Mouse (Mus musculus) kidney, postnatal 0 days (tissue): ENCODE results near the gene Capg. TPM values are rescaled to one million over a fixed set of nuclear protein-coding genes. Genes with fewer than 3 reads are reported as not detected.
"Not testable (repeated sequence)": the region's sequence is repeated elsewhere in the genome, so short reads cannot be mapped to it uniquely, and the experiment has no call there.

Source experiments
- ATAC-seq: fragments of 200-750 bp; cut with Nextera tagmentation; replicated peaks from 2 replicates; pipeline ENCODE4 v1.8.0; 2017; ENCODE audit warnings: low read depth, moderate number of reproducible peaks, moderate TSS enrichment, moderate library complexity; ENCODE audit not compliant: low FRiP score
- DNase-seq: peaks from one replicate; pipeline ENCODE4 v3.0.0-alpha.2; 2016; ENCODE audit warnings: low spot score
- H3K27ac ChIP-seq: fragments of 300-500 bp; sonication (generic); 2 replicates; pipeline ENCODE4 v1.5.1; 2014; ENCODE audit warnings: mild to moderate bottlenecking
- H3K27me3 ChIP-seq: fragments of 300-500 bp; sonication (generic); 2 replicates; pipeline ENCODE4 v1.6.1; 2014; ENCODE audit warnings: low read length, mixed read lengths; ENCODE audit not compliant: insufficient read depth
- H3K36me3 ChIP-seq: fragments of 300-500 bp; sonication (generic); 2 replicates; pipeline ENCODE4 v1.6.1; 2014; ENCODE audit warnings: low read length, mixed read lengths; ENCODE audit not compliant: insufficient read depth
- H3K4me1 ChIP-seq: fragments of 300-500 bp; sonication (generic); replicated peaks from 2 replicates; pipeline ENCODE4 v1.6.1; 2014; ENCODE audit warnings: antibody characterized with exemption, low read length, mixed read lengths; ENCODE audit not compliant: insufficient read depth
- H3K4me2 ChIP-seq: fragments of 300-500 bp; sonication (generic); 2 replicates; pipeline ENCODE4 v1.6.1; 2014; ENCODE audit warnings: mild to moderate bottlenecking, low read length, moderate library complexity, mixed read lengths
- H3K4me3 ChIP-seq: fragments of 300-500 bp; sonication (generic); replicated peaks from 2 replicates; pipeline ENCODE4 v1.5.1; 2014; ENCODE audit warnings: low read depth, low read length
- H3K9ac ChIP-seq: fragments of 300-500 bp; sonication (generic); 2 replicates; pipeline ENCODE4 v1.6.1; 2014; ENCODE audit warnings: low read depth, low read length
- H3K9me3 ChIP-seq: fragments of 300-500 bp; sonication (generic); replicated peaks from 2 replicates; pipeline ENCODE4 v1.6.1; 2016; ENCODE audit warnings: low read length, inconsistent platforms, mixed read lengths
- CTCF ChIP-seq: IDR thresholded peaks from 2 replicates; pipeline ENCODE4 v1.5.1; 2016; ENCODE audit warnings: antibody characterized with exemption, low read depth, mild to moderate bottlenecking, moderate library complexity
- WGBS: fragments of 180-500 bp; shearing (Covaris S2); extraction: QIAGEN DNeasy Blood & Tissue Kit; methylation state at CpG from one replicate; pipeline ENCODE4 v1.1.7; 2014; 5-methylcytosine and 5-hydroxymethylcytosine counted together
- polyA plus RNA-seq: library from polyadenylated mRNA; unstranded; fragments of >200 nt; fragmentation: Nextera tagmentation; extraction: Ambion mirVana; gene quantifications from 2 replicates; pipeline ENCODE4 v1.2.1, GENCODE M21; 2015

The Capg gene
- polyA plus RNA-seq, 1 experiment from 2014 or later, result 131 TPM

DNA sequence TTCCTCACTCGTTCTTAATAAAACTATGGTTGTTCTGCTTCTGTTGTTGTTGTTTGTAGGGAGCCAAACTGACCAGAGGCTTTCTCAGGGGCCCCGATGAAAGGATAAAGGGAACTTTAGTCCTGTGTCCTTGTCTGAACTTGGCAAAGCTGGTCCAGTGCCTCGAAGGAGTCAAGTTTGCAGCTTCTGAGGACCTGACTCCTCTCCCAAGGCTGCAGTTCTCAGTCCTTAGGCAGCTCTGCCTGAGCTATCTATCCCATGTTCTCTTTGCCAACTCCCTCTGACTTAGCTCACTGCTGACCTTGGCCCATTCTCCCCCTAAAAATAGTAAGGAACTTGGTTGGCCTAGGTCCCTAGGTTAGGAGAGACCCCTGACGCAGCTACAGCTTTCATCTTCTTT, 17.1 kb upstream of the Capg start:
- ATAC-seq, result no peak
- no peak for TF ChIP-seq CTCF
- WGBS, result 90% methylated on average over 4 of the region's 4 CpGs

DNA sequence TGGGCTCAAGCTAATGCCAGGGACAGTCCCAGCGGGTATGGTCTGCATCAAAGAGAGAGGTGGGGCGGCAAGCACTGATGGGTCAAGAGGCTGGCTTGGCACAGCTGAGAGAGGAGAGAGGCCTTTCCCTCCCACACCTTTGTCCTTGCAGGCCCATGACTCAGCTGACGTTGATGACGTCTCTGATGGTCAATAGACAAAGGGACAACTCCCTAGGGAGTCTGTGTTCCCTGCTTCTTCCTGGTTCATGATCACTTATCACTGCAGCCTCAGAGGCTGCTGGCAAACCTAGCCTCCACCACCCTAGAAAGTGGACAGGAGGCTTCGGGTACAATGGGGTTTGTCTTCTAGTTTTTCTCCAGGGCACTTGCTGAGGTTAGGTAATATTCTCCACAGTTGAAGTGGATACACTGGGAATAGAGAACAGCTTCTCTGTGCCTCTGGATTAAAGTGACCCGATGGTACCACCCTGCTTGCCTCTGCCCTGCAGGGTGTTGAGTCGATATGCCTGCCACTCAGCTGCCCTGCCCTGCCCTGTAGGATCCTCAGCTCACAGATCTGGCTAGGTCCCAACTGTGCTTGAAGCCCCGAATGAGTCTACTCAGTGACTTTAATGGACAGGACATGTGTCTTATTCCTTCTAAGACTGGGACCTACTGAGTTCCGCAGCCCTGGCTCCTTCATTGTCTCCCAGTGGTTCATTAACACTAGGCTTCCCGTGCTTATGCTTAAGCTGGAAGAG, 15.6 kb upstream of the Capg start:
- H3K4me1 ChIP-seq, result no peaks in the 10 kb centered on the region
- DNase-seq, result no peak
- H3K27ac ChIP-seq, result no peak overlapping the region
- no peaks in the 10 kb centered on the region for H3K27me3 ChIP-seq
- TF ChIP-seq CTCF, result no peak
- no peak overlapping the region for H3K9ac ChIP-seq
- ATAC-seq, result 0 out of 2 replicates have a peak, but pooled peaks have one; percentile 36
- no peak overlapping the region for H3K4me3 ChIP-seq
- no peaks in the 10 kb centered on the region for H3K9me3 ChIP-seq
- H3K4me2 ChIP-seq, result no peak overlapping the region
- WGBS, result 77% methylated on average over 10 of the region's 10 CpGs
- H3K36me3 ChIP-seq, result no peaks in the 10 kb centered on the region

More for the DNA sequence above, 17.1 kb upstream of the Capg start:
- Histone ChIP-seq H3K9ac (no peak overlapping the region), H3K27me3 (no peaks in the 10 kb centered on the region), H3K4me3 (no peak overlapping the region), H3K9me3 (no peaks in the 10 kb centered on the region), H3K36me3 (no peaks in the 10 kb centered on the region), H3K4me2 (no peak overlapping the region), H3K27ac (no peak overlapping the region), H3K4me1 (no peaks in the 10 kb centered on the region)
- DNase-seq, result no peak

DNA sequence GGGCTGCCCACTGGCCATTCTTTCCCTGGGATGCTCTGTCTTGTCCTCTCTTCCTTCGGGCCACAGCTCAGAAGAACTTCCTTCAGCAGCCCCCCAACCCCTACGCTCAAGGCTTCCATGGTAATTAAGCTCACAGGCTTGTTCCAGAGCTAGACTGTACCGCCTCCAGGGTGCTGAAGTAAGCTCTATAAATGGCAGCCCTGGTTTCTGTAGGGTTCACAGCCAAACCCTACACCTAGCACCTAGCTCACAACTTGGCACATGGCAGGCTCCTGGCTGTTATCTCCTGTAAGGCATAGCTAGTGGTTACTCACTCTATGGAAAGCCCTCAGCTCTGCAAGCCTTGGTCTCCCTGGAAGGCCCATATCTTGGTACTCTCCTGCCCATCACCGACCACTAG, 11.6 kb upstream of the Capg start:
- H3K9ac ChIP-seq, result no peak overlapping the region
- H3K36me3 ChIP-seq, result no peaks in the 10 kb centered on the region
- no peak overlapping the region for H3K4me3 ChIP-seq
- TF ChIP-seq CTCF, result no peak
- 77% methylated on average over 4 of the region's 4 CpGs for WGBS
- no peak overlapping the region for H3K27ac ChIP-seq
- H3K4me2 ChIP-seq, result no peak overlapping the region
- no peaks in the 10 kb centered on the region for H3K9me3 ChIP-seq
- no peak for ATAC-seq
- DNase-seq, result no peak
- H3K4me1 ChIP-seq, result no peaks in the 10 kb centered on the region; the same call in 1 of the 2 replicates
- no peaks in the 10 kb centered on the region for H3K27me3 ChIP-seq

DNA sequence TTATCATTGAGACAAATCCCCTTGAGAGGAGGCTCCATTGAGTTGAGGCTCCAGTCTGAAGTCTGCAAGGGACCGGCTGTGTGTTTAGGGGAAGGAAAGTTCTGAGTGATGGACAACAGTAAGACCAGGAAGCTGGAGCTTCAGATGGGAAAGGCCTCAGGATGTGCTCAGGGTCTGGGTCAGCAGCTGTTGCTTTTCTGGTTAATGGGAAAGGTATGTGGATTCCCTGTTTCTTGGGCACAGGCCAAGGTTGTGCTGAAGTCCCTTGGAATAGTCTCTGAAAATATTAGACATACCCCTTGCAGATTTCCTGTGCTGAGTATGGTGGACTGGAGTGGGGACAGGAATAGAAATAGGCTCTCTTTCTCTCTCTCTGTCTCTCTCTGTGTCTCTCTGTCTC, 10.6 kb upstream of the Capg start:
- not testable (repeated sequence) for H3K4me2 ChIP-seq, H3K4me3 ChIP-seq, H3K36me3 ChIP-seq, H3K27me3 ChIP-seq, H3K9ac ChIP-seq, H3K9me3 ChIP-seq, H3K4me1 ChIP-seq, H3K27ac ChIP-seq
- ATAC-seq (peak; percentile 31), DNase-seq (peak; percentile 59)
- WGBS, result 26% methylated on average over 1 of the region's 1 CpGs

DNA sequence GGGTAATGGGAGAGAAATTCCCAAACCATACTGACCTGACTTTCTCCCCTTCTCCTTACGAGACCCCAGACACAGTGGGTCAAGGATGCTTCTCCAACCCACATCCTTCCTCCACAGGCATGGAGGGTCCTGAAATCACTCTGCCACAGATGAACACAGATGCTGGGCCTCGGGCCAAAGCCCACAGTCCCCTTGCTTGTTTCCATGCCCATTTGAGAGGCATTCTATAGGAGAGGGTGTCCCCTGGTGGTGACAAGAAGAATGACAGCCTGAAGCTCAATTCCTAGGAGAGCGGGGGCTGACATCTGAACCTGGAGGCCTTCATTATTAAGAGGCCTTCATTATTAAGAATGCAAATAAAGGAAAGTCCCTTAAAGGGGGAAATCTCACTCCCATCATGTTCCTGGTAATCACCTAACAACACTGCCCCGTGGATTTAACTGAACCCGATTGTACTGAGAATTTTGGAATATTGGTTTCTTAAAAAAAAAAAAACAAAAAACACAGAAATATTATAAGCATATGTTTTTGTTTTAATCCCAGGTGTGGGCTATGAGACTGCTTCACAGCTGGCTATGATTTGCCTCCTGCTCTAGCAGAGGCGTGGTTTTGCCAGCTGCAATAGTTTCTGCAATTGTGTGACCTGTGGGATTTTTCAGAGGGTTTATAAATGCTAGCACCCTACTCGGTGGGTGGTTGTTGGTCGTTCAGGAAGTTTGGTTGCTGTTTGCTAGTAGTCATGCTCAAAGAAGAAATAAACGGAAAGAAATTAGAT, 10.0 kb upstream of the Capg start:
- 41% methylated on average over 9 of the region's 9 CpGs for WGBS
- Histone ChIP-seq H3K27me3 (no peaks in the 10 kb centered on the region), H3K9me3 (no peaks in the 10 kb centered on the region), H3K9ac (no peak overlapping the region), H3K4me1 (peaks cover 12% of the 10 kb centered on the region), H3K4me2 (no peak overlapping the region), H3K27ac (no peak overlapping the region), H3K36me3 (no peaks in the 10 kb centered on the region), H3K4me3 (no peak overlapping the region)
- peak; percentile 99 for TF ChIP-seq CTCF
- peak; percentile 40 for ATAC-seq
- DNase-seq, result peak; percentile 93

DNA sequence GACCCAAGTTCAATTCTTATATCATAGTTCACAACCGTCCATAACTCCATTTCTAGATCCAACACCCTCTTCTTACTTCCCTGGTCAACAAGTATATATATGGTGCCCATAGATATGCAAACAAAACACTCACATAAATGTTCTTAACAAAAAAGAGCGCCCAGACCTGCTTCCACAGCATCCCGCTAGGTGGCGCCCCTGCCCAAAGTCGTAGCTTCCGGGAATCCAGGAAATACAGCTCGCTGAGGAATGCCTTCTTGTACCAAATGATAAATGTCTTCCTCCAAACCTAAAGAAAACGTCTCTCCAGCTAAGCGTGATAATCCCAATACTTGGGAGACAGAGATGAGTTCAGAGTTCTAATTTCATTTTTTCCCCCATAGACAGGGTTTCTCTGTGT, 9.0 kb upstream of the Capg start:
- peak; percentile 96 for TF ChIP-seq CTCF
- H3K27ac ChIP-seq, result peak overlapping the region; percentile 57
- no peak overlapping the region for H3K4me3 ChIP-seq
- 2% methylated on average over 9 of the region's 9 CpGs for WGBS
- DNase-seq, result peak; percentile 95
- H3K4me1 ChIP-seq, result peaks cover 12% of the 10 kb centered on the region
- no peaks in the 10 kb centered on the region for H3K27me3 ChIP-seq
- no peaks in the 10 kb centered on the region for H3K36me3 ChIP-seq
- no peaks in the 10 kb centered on the region for H3K9me3 ChIP-seq
- H3K4me2 ChIP-seq, result peak overlapping the region; percentile 30; the same call in 1 of the 2 replicates
- H3K9ac ChIP-seq, result no peak overlapping the region
- ATAC-seq, result no peak
